Mouse (Mus musculus) testis, postnatal 10 days (tissue): ENCODE data around the gene Bscl2.
A peak's percentile ranks its signal among the peaks of the same experiment; 100 is the strongest.

Experiments
- DNase-seq: peaks from one replicate; pipeline ENCODE4 v3.0.0; 2021; ENCODE audit warnings: low spot score

Gene Bscl2

GRCm38 (mm10) chr19:8837251-8837791 is at the start of gene Bscl2:
Gene Bscl2 (plus strand): TSS chr19:8837467.
- DNase-seq, result peak; percentile 88

DNA sequence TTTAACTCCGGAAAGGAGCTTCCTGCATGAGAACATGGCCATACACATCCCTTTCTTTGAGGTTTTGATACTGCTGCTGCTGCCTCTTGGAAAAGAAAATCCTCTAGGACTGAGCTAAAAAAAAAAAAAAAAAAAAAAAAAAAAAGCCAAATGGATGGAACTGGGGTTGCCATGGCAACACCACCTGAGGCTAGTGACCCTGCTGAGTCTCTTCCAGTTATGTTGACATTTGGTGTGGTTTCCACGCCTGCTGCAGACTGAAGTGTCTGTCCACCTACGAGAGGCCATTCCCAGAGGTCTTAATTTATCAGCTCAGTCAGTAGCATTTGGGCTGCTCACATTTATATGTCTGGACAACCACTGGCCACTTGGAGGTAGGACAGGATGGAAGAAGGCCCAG is 48.7 kb upstream of the Bscl2 start:
- DNase-seq, result no peak

DNA sequence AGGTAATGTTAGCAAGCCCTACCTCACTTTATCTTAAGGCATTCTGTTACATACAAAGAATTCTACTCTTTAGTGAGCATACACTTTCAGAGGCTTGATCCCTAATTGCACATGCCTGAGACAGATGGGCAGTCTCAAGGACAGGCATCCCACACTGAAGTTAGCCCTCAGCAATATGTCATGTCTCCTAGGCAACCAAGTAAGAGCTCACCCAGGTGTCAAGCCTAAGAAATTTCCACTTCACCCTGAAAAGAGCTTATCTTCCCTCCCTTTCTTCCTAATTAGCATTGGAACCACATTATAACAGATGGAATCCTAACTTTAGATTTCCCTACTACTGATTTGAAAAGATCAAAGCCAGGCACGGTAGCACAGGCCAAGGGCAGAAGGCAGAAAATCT is 48.1 kb upstream of the Bscl2 start:
- no peak for DNase-seq

- no peak for DNase-seq
Observed at GRCm38 (mm10) chr19:8790171-8790570, 47.1 kb upstream of the Bscl2 start.

- peak; percentile 92 for DNase-seq
Observed at GRCm38 (mm10) chr19:8798264-8798946, 38.9 kb upstream of the Bscl2 start, which contains the start of gene Polr2g. Gene Polr2g (minus strand): TSS chr19:8798577.

DNA sequence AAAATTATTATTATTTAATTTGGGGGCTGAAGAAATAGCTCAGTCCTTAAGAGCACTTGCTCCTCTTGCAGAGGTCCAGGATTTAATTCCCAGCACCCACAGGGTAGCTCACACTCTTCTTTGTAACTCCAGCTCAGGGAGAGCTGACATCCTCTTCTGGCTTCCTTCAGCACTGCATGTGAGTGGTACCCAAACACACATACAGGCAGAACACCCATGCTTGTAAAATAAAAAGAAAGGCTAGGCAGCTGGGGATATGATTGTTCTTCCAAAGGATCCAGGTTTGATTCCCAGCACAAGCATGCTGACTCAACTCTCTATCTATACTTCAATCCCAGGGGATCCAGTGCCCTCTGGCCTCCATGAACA is 38.3 kb upstream of the Bscl2 start:
- DNase-seq, result no peak

GRCm38 (mm10) chr19:8802130-8802821 is 35.0 kb upstream of the Bscl2 start, which contains the start of gene Zbtb3:
Gene Zbtb3 (plus strand): TSS chr19:8802555.
- DNase-seq, result peak; percentile 92

DNA sequence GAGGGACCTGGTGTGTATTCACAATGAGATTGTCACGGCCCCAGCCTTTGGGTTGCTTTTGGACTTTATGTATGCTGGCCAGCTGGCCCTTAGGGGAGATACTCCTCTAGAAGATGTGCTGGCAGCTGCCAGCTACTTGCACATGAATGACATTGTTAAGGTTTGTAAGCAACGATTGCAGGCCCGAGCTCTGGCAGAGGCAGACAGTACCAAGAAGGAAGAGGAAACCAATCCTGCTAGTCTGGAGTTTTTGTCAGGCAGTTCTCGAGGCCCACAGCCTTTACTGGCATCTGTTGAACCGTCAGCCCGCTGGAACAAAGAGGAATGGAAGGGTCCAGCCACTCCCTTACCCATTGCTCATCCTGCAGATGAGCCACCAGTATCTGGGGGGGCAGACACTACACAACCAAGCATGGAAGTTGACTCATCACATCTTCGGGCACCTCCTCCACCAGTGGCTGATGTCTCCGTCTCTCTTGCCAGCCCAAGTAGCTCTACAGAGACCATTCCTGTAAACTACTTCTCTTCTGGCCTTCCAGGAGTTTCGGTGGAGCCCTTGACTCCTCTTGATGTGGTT is 34.0 kb upstream of the Bscl2 start:
- no peak for DNase-seq

DNA sequence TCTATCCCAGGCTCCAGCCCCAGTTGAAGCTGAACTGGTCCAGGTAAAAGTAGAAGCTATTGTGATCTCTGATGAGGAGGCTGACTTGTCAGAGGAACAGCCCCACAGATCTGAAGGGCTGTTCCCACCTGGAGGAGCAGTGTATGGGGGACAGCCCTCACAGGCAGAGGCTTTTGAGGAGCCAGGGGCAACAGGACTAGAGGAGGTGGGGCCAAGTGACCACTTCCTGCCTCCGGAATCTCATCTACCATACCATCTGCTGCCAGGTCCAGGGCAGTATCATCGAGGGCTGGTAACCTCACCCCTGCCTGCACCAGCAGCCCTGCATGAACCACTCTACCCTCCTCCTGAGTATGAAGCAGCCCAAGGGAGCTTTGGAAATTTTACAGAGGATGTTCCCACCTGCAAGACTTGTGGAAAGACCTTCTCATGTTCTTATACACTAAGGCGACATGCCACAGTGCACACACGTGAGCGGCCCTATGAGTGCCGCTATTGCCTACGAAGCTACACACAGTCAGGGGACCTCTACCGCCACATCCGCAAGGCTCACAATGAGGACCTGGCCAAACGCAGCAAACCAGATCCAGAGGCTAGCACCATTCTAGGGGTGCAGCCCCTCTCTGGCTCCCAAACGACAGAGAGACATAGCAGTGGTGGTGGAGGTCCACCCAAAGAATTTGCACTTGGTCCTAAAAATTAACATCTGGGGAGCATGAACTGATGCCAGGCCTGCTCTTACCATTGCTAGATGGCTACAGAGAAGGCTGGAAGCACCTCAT is 33.2 kb upstream of the Bscl2 start:
- no peak for DNase-seq

GRCm38 (mm10) chr19:8806810-8807209 is 30.5 kb upstream of the Bscl2 start:
- DNase-seq, result no peak

DNA sequence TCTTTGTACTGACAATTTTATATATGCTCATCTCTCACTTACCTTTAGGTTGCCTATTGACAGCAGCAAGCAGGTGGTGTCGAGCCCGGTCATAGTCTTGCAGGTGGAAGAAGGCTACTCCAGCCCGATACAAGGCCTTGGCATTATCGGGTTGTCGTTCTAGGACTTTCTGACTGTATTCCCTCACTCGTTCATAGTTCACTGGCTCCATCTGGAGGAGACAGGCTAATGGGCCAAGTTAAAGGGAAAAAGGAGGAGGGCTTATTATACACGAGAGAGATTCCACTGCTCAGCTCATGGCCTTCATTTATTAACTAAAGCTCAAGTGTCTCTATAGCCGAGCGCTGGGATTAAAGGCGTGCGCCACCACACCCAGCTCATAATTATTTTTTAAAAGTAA is 21.5 kb upstream of the Bscl2 start:
- no peak for DNase-seq

DNA sequence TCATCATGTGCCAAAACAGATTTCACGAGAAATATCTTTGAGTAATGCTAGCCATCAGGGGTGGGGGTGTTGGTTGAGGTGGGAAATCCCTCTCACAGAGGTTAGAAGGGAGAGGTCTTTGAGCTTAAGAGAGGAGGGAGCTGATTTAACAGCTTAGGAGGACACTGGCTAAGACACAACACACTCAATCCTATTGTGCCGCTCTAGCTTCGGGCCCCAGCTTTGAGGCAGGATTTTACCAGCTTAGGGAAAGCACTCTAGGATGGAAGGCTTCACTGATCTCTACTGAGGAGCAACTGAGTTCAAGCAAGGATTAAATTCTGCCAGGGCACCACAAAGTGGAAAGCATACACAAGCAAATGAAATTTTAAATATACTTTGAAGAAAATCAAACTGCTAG is 20.3 kb upstream of the Bscl2 start:
- no peak for DNase-seq

- DNase-seq, result no peak
Observed at GRCm38 (mm10) chr19:8818301-8818798, 18.9 kb upstream of the Bscl2 start.

GRCm38 (mm10) chr19:8818801-8819595 is 18.3 kb upstream of the Bscl2 start, which contains the start of gene Ttc9c:
Gene Ttc9c (minus strand): TSS chr19:8819333.
- DNase-seq, result peak; percentile 96

DNA sequence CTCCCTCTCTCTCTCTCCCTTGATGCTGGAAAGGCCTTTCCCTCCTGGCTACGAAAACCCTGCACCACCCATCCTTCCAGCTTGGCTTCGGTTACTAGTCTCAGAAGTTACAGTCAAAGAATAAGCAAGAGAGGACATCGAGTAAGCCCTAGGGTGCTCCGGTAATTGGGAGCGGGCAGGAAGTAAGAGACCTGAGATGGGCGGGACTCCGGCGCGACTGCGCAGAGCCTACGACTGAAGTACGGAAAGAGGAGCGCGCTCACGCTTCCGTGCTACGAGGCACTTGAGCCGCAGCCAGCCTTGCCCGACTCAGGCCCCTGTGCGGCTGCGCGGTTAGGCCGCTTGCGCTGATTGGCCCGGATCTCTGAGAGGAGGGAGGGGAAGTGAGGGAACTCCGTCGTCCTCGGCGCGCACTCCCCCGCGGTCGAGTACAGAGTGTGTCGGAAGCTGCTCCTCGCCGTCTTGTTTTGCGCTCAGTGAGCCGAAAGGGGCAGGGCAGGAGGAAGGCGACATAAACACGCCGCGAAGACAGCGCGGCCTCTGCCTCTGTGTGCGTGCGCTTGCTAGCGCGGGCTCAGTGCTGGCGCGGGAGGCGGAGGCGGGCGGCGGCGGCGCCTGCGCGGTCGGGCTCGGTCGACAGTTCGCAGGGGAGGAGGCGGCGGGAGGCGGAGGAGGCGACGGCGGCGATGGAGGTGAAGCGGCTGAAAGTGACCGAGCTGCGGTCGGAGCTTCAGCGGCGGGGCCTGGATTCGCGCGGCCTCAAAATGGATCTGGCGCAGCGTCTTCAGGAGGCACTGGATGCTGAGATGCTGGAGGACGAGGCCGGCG is 17.5 kb upstream of the Bscl2 start, which contains the start of gene Hnrnpul2:
Hnrnpul2 (plus strand) TSS at position 415 of the 828 bp plus-strand sequence.
- DNase-seq, result peak; percentile 97

DNA sequence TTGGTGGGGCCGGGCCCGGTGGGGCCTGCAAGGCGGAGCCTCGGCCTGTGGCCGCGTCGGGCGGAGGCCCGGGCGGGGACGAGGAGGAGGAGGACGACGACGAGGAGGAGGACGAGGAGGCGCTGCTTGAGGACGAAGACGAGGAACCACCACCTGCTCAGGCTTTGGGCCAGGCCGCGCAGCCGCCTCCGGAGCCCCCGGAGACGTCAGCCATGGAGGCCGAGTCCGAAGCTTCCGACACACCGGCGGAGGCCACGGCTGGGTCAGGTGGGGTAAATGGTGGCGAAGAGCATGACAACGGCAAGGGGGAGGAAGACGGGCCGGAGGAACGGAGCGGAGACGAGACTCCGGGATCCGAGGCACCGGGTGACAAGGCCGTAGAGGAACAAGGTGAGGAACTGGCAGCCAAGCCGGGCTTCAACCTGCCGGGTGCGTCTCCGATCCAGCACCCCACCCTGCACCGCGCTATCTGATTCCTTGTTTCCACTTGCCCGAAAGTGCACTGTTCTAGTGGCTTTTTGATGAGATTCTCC is 16.8 kb upstream of the Bscl2 start:
- peak; percentile 66 for DNase-seq

GRCm38 (mm10) chr19:8821146-8821545 is 16.1 kb upstream of the Bscl2 start:
- no peak for DNase-seq

- DNase-seq, result no peak
Observed at GRCm38 (mm10) chr19:8822696-8823095, 14.6 kb upstream of the Bscl2 start.

DNA sequence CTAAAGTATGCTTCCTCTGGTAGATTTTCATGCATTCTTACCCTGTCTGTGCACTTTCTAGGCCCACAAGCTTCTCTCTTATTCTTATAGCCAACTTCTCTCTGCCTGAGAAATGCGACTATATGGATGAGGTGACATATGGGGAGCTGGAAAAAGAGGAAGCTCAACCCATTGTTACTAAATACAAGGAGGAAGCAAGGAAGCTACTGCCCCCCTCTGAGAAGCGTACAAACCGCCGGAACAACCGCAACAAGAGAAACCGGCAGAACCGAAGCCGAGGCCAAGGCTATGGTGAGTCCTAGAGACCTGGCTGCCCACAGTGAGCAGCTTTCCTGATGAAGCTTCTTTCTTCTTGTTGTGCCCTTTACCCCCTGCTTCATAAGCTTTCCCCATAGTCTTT is 7.6 kb upstream of the Bscl2 start, which contains the start of gene AC129217.1:
AC129217.1 (plus strand) TSS at position 114 of the 400 bp plus-strand sequence.
- DNase-seq, result no peak

- DNase-seq, result no peak
Observed at GRCm38 (mm10) chr19:8830664-8831063, 6.6 kb upstream of the Bscl2 start.
